Mouse (Mus musculus) cerebellum, adult 2 months (tissue): ENCODE measurements around the gene Lcmt2.

ENCODE experiments used
- CTCF ChIP-seq: fragments of 200-500 bp; IDR thresholded peaks from 2 replicates; pipeline ENCODE4 v1.5.1; 2011; ENCODE audit warnings: low read depth, mild to moderate bottlenecking, control low read depth, low read length, moderate library complexity, borderline replicate concordance; ENCODE audit not compliant: insufficient read depth
- POLR2A ChIP-seq: fragments of 200-500 bp; IDR thresholded peaks from 2 replicates; pipeline ENCODE4 v1.6.1; 2011; ENCODE audit warnings: low read length, control low read depth, borderline replicate concordance; ENCODE audit not compliant: insufficient read depth

DNA sequence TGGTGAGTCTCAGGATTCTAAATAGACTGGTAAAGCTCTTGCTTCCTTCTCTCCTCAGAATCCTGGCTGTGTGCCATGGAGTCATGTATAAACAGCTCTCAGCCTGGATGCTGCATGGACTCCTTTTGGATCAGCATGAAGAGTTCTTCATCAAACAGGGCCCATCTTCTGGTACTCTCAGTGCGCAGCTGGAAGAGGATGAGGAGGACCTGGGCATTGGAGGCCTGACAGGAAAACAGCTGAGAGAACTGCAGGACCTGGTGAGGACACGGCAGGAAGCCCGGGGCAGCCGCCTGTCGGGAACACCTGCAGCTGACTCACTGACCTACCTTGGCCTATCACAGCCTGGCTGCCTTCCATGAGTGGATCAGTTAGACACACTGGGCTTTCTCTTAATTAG lies 43.0 kb upstream of the Lcmt2 start:
- TF ChIP-seq CTCF: no peak
- TF ChIP-seq POLR2A: no peak
